Mouse (Mus musculus): ENCODE measurements around the gene Hnrnpc. TPM values are rescaled to one million over a fixed set of nuclear protein-coding genes. Genes with fewer than 3 reads are reported as not detected.

Gene Hnrnpc
- total RNA-seq (2021), result 100 to 1,000 TPM; 118 to 137 TPM
- long read RNA-seq, experiment 1, transcript Hnrnpc-207 (8 exons, 1,301 nt), result minor isoform, 13 of 92 reads
- long read RNA-seq, experiment 1, transcript Hnrnpc-209 (9 exons, 2,498 nt), result minor isoform, 5 of 92 reads
- long read RNA-seq, experiment 1, transcript Hnrnpc-205 (9 exons, 2,617 nt), result major isoform, 16 of 92 reads
- long read RNA-seq, experiment 1, transcript Hnrnpc-211 (9 exons, 1,691 nt), result minor isoform, 6 of 92 reads
- long read RNA-seq, experiment 1, partial matches to known transcripts, result 10 of 92 reads
- long read RNA-seq, experiment 1, other reads (novel, unspliced or antisense), result 36 of 92 reads
- long read RNA-seq, experiment 2, transcript Hnrnpc-205 (9 exons, 2,617 nt), result major isoform, 14 of 68 reads
- long read RNA-seq, experiment 2, transcript Hnrnpc-211 (9 exons, 1,691 nt), result minor isoform, 7 of 68 reads
- long read RNA-seq, experiment 2, partial matches to known transcripts, result 12 of 68 reads
- long read RNA-seq, experiment 2, other reads (novel, unspliced or antisense), result 23 of 68 reads

- intact Hi-C loops (cut with DNase I), result loop anchor here (5.0 kb wide), 1 partner anchor 82 kb away; the partner anchor contains the start of gene Zfp219
- peak; percentile 100 for DNase-seq
These were observed at the start of gene Hnrnpc for GRCm38 (mm10) chr14:52103856-52104676. Hnrnpc (minus strand) TSS chr14:52104028.

GRCm38 (mm10) chr14:52152613-52153012 is 48.8 kb upstream of the Hnrnpc start:
- DNase-seq, result no peak

GRCm38 (mm10) chr14:52152179-52152578 is 48.4 kb upstream of the Hnrnpc start:
- DNase-seq, result no peak
- intact Hi-C loops (cut with DNase I), result no loop called here

More at GRCm38 (mm10) chr14:52152613-52153012, 48.8 kb upstream of the Hnrnpc start:
- intact Hi-C loops (cut with DNase I), result no loop called here

- intact Hi-C loops (cut with DNase I), result no loop called here
These were observed 46.1 kb upstream of the Hnrnpc start for GRCm38 (mm10) chr14:52149888-52150287.

GRCm38 (mm10) chr14:52146540-52146939 is 42.7 kb upstream of the Hnrnpc start:
- intact Hi-C loops (cut with DNase I), result no loop called here
- peak; percentile 8 to 25 for DNase-seq

More at GRCm38 (mm10) chr14:52149888-52150287, 46.1 kb upstream of the Hnrnpc start:
- DNase-seq, result no peak

- intact Hi-C loops (cut with DNase I), result no loop called here
- no peak for DNase-seq
These were observed 40.3 kb upstream of the Hnrnpc start for GRCm38 (mm10) chr14:52144165-52144564.

GRCm38 (mm10) chr14:52141445-52142127 is 37.8 kb upstream of the Hnrnpc start:
- intact Hi-C loops (cut with DNase I), result no loop called here
- no peak for DNase-seq

- intact Hi-C loops (cut with DNase I), result no loop called here
- DNase-seq, result no peak
These were observed 37.0 kb upstream of the Hnrnpc start for GRCm38 (mm10) chr14:52140577-52141444.

- DNase-seq, result no peak
These were observed 29.8 kb upstream of the Hnrnpc start for GRCm38 (mm10) chr14:52133584-52133983.

GRCm38 (mm10) chr14:52124636-52125035 is 20.8 kb upstream of the Hnrnpc start:
- DNase-seq, result no peak
- intact Hi-C loops (cut with DNase I), result loop anchor here (2.0 to 5.0 kb wide), 2 partner anchors 73 to 214 kb away; partner anchors contain the start of gene Supt16

More at GRCm38 (mm10) chr14:52133584-52133983, 29.8 kb upstream of the Hnrnpc start:
- intact Hi-C loops (cut with DNase I), result no loop called here

GRCm38 (mm10) chr14:52123918-52124317 is 20.1 kb upstream of the Hnrnpc start:
- peak; percentile 65 to 81 for DNase-seq
- intact Hi-C loops (cut with DNase I), result loop anchor here (2.0 to 5.0 kb wide), 2 partner anchors 73 to 215 kb away; partner anchors contain the start of gene Supt16

GRCm38 (mm10) chr14:52120169-52120568 is 16.3 kb upstream of the Hnrnpc start:
- intact Hi-C loops (cut with DNase I), result loop anchor here (5.0 kb wide), 1 partner anchor 77 kb away; the partner anchor contains the start of gene Supt16
- DNase-seq, result no peak

GRCm38 (mm10) chr14:52118823-52119608 is 15.2 kb upstream of the Hnrnpc start:
- intact Hi-C loops (cut with DNase I), result loop anchor here (10.0 kb wide), 1 partner anchor 156 kb away; the partner anchor contains the start of genes Rab2b and Tox4

GRCm38 (mm10) chr14:52118456-52118822 is 14.6 kb upstream of the Hnrnpc start:
- intact Hi-C loops (cut with DNase I), result loop anchor here (10.0 kb wide), 1 partner anchor 156 kb away; the partner anchor contains the start of genes Rab2b and Tox4
- no peak for DNase-seq

More at GRCm38 (mm10) chr14:52118823-52119608, 15.2 kb upstream of the Hnrnpc start:
- peak; percentile 34 to 49 for DNase-seq

GRCm38 (mm10) chr14:52117241-52117640 is 13.4 kb upstream of the Hnrnpc start:
- intact Hi-C loops (cut with DNase I), result loop anchor here (10.0 kb wide), 1 partner anchor 158 kb away; the partner anchor contains the start of genes Rab2b and Tox4
- DNase-seq, result no peak

- no peak for DNase-seq
- intact Hi-C loops (cut with DNase I), result loop anchor here (10.0 kb wide), 1 partner anchor 161 kb away; the partner anchor contains the start of genes Rab2b and Tox4
These were observed 10.3 kb upstream of the Hnrnpc start for GRCm38 (mm10) chr14:52114101-52114500.

- DNase-seq, result no peak
- intact Hi-C loops (cut with DNase I), result loop anchor here (10.0 kb wide), 1 partner anchor 164 kb away; the partner anchor contains the start of genes Rab2b and Tox4
These were observed 6.5 kb upstream of the Hnrnpc start, which contains the start of gene Rpgrip1 for GRCm38 (mm10) chr14:52110346-52110745. Rpgrip1 (plus strand) TSS chr14:52110704.

- no peak for DNase-seq
- intact Hi-C loops (cut with DNase I), result no loop called here
These were observed 4.2 kb upstream of the Hnrnpc start for GRCm38 (mm10) chr14:52108025-52108424.
